Mouse (Mus musculus): ENCODE results near the gene Shroom4.

GRCm38 (mm10) chrX:6418140-6418539 lies 18.5 kb downstream of the Shroom4 start:
- TF ChIP-seq CTCF (IDR thresholded peaks at IDR 0.05; ENCODE audit: borderline replicate concordance, insufficient read depth, low read depth, low read length) (no peak), POLR2A (IDR thresholded peaks at IDR 0.05; ENCODE audit: borderline replicate concordance, insufficient read depth, low read length) (no peak)

Data from cerebellum, adult 2 months (tissue).